Mouse (Mus musculus): Measurements from ENCODE around the gene Xylt1. TPM values are rescaled to one million over a fixed set of nuclear protein-coding genes. Genes with fewer than 3 reads are reported as not detected.

Xylt1 gene
- polyA plus RNA-seq, 1 experiment: 0.91 TPM

- no peak overlapping the region for H3K27ac ChIP-seq (replicated peaks; ENCODE audit: low read depth, low read length)
- H3K4me1 ChIP-seq (ENCODE audit: control insufficient read depth, insufficient read depth, insufficient read length, low read length): no peaks in the 10 kb centered on the region
- H3K4me3 ChIP-seq (ENCODE audit: insufficient read depth, low read depth, low read length): no peak overlapping the region
Measured at GRCm38 (mm10) chr7:117628791-117629190, 248.0 kb downstream of the Xylt1 start.

DNA sequence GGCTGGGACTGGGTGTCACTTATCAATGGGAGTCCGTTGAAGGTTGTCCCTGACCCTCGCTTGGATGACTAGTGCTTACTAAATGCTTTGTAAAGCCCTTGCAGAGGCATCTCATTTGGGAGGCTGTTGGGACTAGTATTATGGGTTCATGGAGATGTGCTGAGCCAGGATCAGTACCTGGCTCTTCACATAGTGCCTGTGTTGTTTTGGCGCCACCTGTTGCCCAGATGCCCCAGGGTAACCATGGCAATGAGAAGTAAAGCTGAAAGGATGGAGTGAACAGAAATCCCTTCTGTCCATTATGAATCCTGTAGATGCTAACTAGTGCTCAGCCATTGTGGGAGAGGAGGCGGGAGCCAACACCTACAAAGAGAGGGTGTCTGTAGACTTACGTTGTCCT, 249.9 kb downstream of the Xylt1 start:
- no peak overlapping the region for H3K27ac ChIP-seq (replicated peaks; ENCODE audit: low read depth, low read length)
- H3K4me3 ChIP-seq (ENCODE audit: insufficient read depth, low read depth, low read length): no peak overlapping the region
- no peaks in the 10 kb centered on the region for H3K4me1 ChIP-seq (ENCODE audit: control insufficient read depth, insufficient read depth, insufficient read length, low read length)

GRCm38 (mm10) chr7:117635584-117635983, 254.8 kb downstream of the Xylt1 start:
- H3K4me3 ChIP-seq (ENCODE audit: insufficient read depth, low read depth, low read length): no peak overlapping the region
- no peak overlapping the region for H3K27ac ChIP-seq (replicated peaks; ENCODE audit: low read depth, low read length)
- no peaks in the 10 kb centered on the region for H3K4me1 ChIP-seq (ENCODE audit: control insufficient read depth, insufficient read depth, insufficient read length, low read length)

- Histone ChIP-seq H3K4me1 (ENCODE audit: control insufficient read depth, insufficient read depth, insufficient read length, low read length) (no peaks in the 10 kb centered on the region), H3K27ac (replicated peaks; ENCODE audit: low read depth, low read length) (no peak overlapping the region), H3K4me3 (ENCODE audit: insufficient read depth, low read depth, low read length) (no peak overlapping the region)
Measured at GRCm38 (mm10) chr7:117636713-117637112, 255.9 kb downstream of the Xylt1 start.

DNA sequence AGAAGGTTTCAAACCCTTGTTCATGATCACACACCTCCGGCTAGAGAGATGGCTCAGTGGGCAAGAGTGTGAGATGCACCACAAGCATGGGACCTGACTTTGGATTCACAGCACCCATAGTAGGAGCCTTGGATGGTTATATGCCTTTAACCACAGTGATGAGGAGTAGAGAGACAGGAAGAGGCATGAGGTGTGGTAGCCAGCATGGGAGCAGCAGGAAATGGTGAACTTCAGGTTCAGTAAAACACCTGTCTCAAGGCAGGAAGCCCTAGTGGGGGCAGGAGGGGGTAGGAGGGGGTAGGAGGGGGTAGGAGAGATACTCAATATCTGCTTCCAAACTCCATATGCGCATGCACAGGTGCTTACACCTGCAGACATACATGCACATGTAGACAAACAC, 257.2 kb downstream of the Xylt1 start:
- H3K27ac ChIP-seq (replicated peaks; ENCODE audit: low read depth, low read length): no peak overlapping the region
- no peak overlapping the region for H3K4me3 ChIP-seq (ENCODE audit: insufficient read depth, low read depth, low read length)
- 0 out of 2 replicates have a peak, but pooled peaks cover 3% of the 10 kb centered on the region for H3K4me1 ChIP-seq (ENCODE audit: control insufficient read depth, insufficient read depth, insufficient read length, low read length)

GRCm38 (mm10) chr7:117652637-117653036, 271.9 kb downstream of the Xylt1 start:
- Histone ChIP-seq H3K27ac (replicated peaks; ENCODE audit: low read depth, low read length) (no peak overlapping the region), H3K4me1 (ENCODE audit: control insufficient read depth, insufficient read depth, insufficient read length, low read length) (no peaks in the 10 kb centered on the region), H3K4me3 (ENCODE audit: insufficient read depth, low read depth, low read length) (no peak overlapping the region)

GRCm38 (mm10) chr7:117655732-117656131, 275.0 kb downstream of the Xylt1 start:
- Histone ChIP-seq H3K4me3 (ENCODE audit: insufficient read depth, low read depth, low read length) (no peak overlapping the region), H3K27ac (replicated peaks; ENCODE audit: low read depth, low read length) (no peak overlapping the region), H3K4me1 (ENCODE audit: control insufficient read depth, insufficient read depth, insufficient read length, low read length) (no peaks in the 10 kb centered on the region)

- Histone ChIP-seq H3K27ac (replicated peaks; ENCODE audit: low read depth, low read length) (no peak overlapping the region), H3K4me1 (ENCODE audit: control insufficient read depth, insufficient read depth, insufficient read length, low read length) (no peaks in the 10 kb centered on the region), H3K4me3 (ENCODE audit: insufficient read depth, low read depth, low read length) (no peak overlapping the region)
Measured at GRCm38 (mm10) chr7:117658180-117658579, 277.4 kb downstream of the Xylt1 start.

DNA sequence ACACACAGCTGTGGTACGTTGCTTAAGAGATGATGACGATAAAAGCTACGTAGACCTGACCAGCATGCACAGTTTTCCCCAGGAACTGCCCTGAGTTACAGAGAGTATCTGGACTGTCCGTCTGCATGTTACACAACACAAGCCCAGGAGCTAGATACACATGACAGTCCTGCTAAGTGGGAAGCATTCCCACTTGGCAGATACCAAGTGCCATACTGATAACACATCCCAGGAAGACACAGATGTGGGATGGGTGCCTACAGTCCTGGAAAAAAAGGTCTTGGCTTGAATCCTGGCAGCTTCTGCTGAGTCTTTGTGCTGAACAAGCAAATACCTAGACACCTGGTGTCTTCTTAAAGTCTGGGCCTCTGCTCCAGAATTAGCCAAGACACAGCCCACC, 278.0 kb downstream of the Xylt1 start:
- Histone ChIP-seq H3K27ac (replicated peaks; ENCODE audit: low read depth, low read length) (no peak overlapping the region), H3K4me3 (ENCODE audit: insufficient read depth, low read depth, low read length) (no peak overlapping the region), H3K4me1 (ENCODE audit: control insufficient read depth, insufficient read depth, insufficient read length, low read length) (no peaks in the 10 kb centered on the region)

- no peak overlapping the region for H3K4me3 ChIP-seq (ENCODE audit: insufficient read depth, low read depth, low read length)
- no peaks in the 10 kb centered on the region for H3K4me1 ChIP-seq (ENCODE audit: control insufficient read depth, insufficient read depth, insufficient read length, low read length)
- H3K27ac ChIP-seq (replicated peaks; ENCODE audit: low read depth, low read length): no peak overlapping the region
Measured at GRCm38 (mm10) chr7:117667286-117667685, 286.5 kb downstream of the Xylt1 start.

- H3K4me3 ChIP-seq (ENCODE audit: insufficient read depth, low read depth, low read length): no peak overlapping the region
- no peak overlapping the region for H3K27ac ChIP-seq (replicated peaks; ENCODE audit: low read depth, low read length)
- no peaks in the 10 kb centered on the region for H3K4me1 ChIP-seq (ENCODE audit: control insufficient read depth, insufficient read depth, insufficient read length, low read length)
Measured at GRCm38 (mm10) chr7:117668226-117668625, 287.4 kb downstream of the Xylt1 start.

GRCm38 (mm10) chr7:117672121-117672591, 291.4 kb downstream of the Xylt1 start:
- Histone ChIP-seq H3K4me3 (ENCODE audit: insufficient read depth, low read depth, low read length) (no peak overlapping the region), H3K27ac (replicated peaks; ENCODE audit: low read depth, low read length) (no peak overlapping the region), H3K4me1 (ENCODE audit: control insufficient read depth, insufficient read depth, insufficient read length, low read length) (no peaks in the 10 kb centered on the region)

- H3K27ac ChIP-seq (replicated peaks; ENCODE audit: low read depth, low read length): peak overlapping the region; percentile 64
Measured at GRCm38 (mm10) chr7:117686120-117686996, 305.6 kb downstream of the Xylt1 start.

GRCm38 (mm10) chr7:117686997-117687302, 306.2 kb downstream of the Xylt1 start:
- H3K4me1 ChIP-seq (ENCODE audit: control insufficient read depth, insufficient read depth, insufficient read length, low read length): peaks cover 6% of the 10 kb centered on the region
- H3K4me3 ChIP-seq (ENCODE audit: insufficient read depth, low read depth, low read length): no peak overlapping the region
- no peak overlapping the region for H3K27ac ChIP-seq (replicated peaks; ENCODE audit: low read depth, low read length)

More at GRCm38 (mm10) chr7:117686120-117686996, 305.6 kb downstream of the Xylt1 start:
- Histone ChIP-seq H3K4me1 (ENCODE audit: control insufficient read depth, insufficient read depth, insufficient read length, low read length) (peaks cover 6% of the 10 kb centered on the region), H3K4me3 (ENCODE audit: insufficient read depth, low read depth, low read length) (no peak overlapping the region)

GRCm38 (mm10) chr7:117695612-117696011, 314.8 kb downstream of the Xylt1 start:
- H3K4me3 ChIP-seq (ENCODE audit: insufficient read depth, low read depth, low read length): no peak overlapping the region
- no peaks in the 10 kb centered on the region for H3K4me1 ChIP-seq (ENCODE audit: control insufficient read depth, insufficient read depth, insufficient read length, low read length)
- no peak overlapping the region for H3K27ac ChIP-seq (replicated peaks; ENCODE audit: low read depth, low read length)

GRCm38 (mm10) chr7:117697681-117698080, 316.9 kb downstream of the Xylt1 start:
- Histone ChIP-seq H3K4me3 (ENCODE audit: insufficient read depth, low read depth, low read length) (no peak overlapping the region), H3K4me1 (ENCODE audit: control insufficient read depth, insufficient read depth, insufficient read length, low read length) (no peaks in the 10 kb centered on the region), H3K27ac (replicated peaks; ENCODE audit: low read depth, low read length) (no peak overlapping the region)

All from brown adipose tissue, adult 24 weeks (tissue).